ENCODE assay signal across 11 mouse cellular contexts in genomic region chr14:109214848-109215247, GRCm38 (mm10).
DNase-seq lines count a peak whose midpoint lies in the region; ATAC-seq and TF ChIP-seq lines count a peak whose summit lies in the region.
"Had no signal": no experiment of that assay in that cellular context is flagged by ENCODE, and none has a peak within 500 bp of the region (broad histone marks: within the 10 kb centered on the region; RNA-seq: fewer than 3 reads in every experiment).

No protein-coding gene starts in this region.

- no peak overlapping the region for H3K9ac ChIP-seq in lung, postnatal 0 days (replicated peaks; ENCODE audit: low read depth)
- H3K9ac ChIP-seq: heart, embryonic 13.5 days had no signal

- H3K27me3 ChIP-seq in lung, postnatal 0 days (replicated peaks; ENCODE audit: insufficient read depth, low read length), result no peaks in the 10 kb centered on the region
- H3K27me3 ChIP-seq in limb, embryonic 10.5 days (ENCODE audit: low read depth, poor library complexity, severe bottlenecking), result no peaks in the 10 kb centered on the region
- H3K27me3 ChIP-seq: heart, embryonic 13.5 days had no signal

- no peak for TF ChIP-seq CTCF in lung, postnatal 0 days (IDR thresholded peaks at IDR 0.05)

- no peak for TF ChIP-seq EP300 in lung, postnatal 0 days (IDR thresholded peaks at IDR 0.05)

- DNase-seq in frontal cortex, adult 2 months (ENCODE audit: extremely low spot score in 1 of 2, low spot score in 1 of 2), result peak; percentile 1 to 7
- no peak for DNase-seq in frontal cortex, postnatal 14 days (ENCODE audit: low spot score in 2 of 2)
- peak; percentile 2 to 21 for DNase-seq in lung, adult 18-20 months
- no peak for DNase-seq in lung, postnatal 0 days (ENCODE audit: low spot score)
- peak; percentile 91 for DNase-seq in Muller cell, postnatal 12 days (ENCODE audit: inconsistent ontology term)
- DNase-seq in layer of hippocampus, adult 8-10 months (ENCODE audit: low spot score in 2 of 2), result peak; percentile 9 to 28
- DNase-seq in testis, postnatal 10 days (ENCODE audit: low spot score), result no peak
- DNase-seq in limb, embryonic 10.5 days (ENCODE audit: low spot score), result no peak
- DNase-seq: B cell, adult 2 months; lung, postnatal 14 days had no signal

- WGBS in lung, postnatal 0 days, result 86% methylated on average over 8 of the region's 8 CpGs
- 91% methylated on average over 8 of the region's 8 CpGs for WGBS in limb, embryonic 10.5 days

- H3K4me1 ChIP-seq in lung, postnatal 0 days (ENCODE audit: insufficient read depth, low read depth, low read length), result no peaks in the 10 kb centered on the region
- no peaks in the 10 kb centered on the region for H3K4me1 ChIP-seq in limb, embryonic 10.5 days
- H3K4me1 ChIP-seq: heart, embryonic 13.5 days had no signal

- no peaks in the 10 kb centered on the region for H3K9me3 ChIP-seq in lung, postnatal 0 days (ENCODE audit: low read length)
- no peaks in the 10 kb centered on the region for H3K9me3 ChIP-seq in limb, embryonic 10.5 days (replicated peaks)
- H3K9me3 ChIP-seq: heart, embryonic 13.5 days had no signal

- H3K36me3 ChIP-seq in lung, postnatal 0 days (ENCODE audit: insufficient read depth, low read length), result no peaks in the 10 kb centered on the region
- no peaks in the 10 kb centered on the region for H3K36me3 ChIP-seq in limb, embryonic 10.5 days
- H3K36me3 ChIP-seq: heart, embryonic 13.5 days had no signal

- no peak overlapping the region for H3K4me2 ChIP-seq in lung, postnatal 0 days (replicated peaks; ENCODE audit: low read depth, low read length)
- H3K4me2 ChIP-seq: heart, embryonic 13.5 days had no signal

- H3K4me3 ChIP-seq in lung, postnatal 0 days (ENCODE audit: low read depth, low read length), result no peak overlapping the region
- no peak overlapping the region for H3K4me3 ChIP-seq in limb, embryonic 10.5 days
- H3K4me3 ChIP-seq: heart, embryonic 13.5 days had no signal

- H3K27ac ChIP-seq in lung, postnatal 0 days (ENCODE audit: low read length), result no peak overlapping the region
- no peak overlapping the region for H3K27ac ChIP-seq in limb, embryonic 10.5 days
- H3K27ac ChIP-seq: heart, embryonic 13.5 days had no signal

- no peak for ATAC-seq in lung, postnatal 0 days

Comparison
In these comparisons a context has a peak if more than half of its experiments do, and no peak if none do; other contexts are left out.
1. DNase-seq: peak in frontal cortex, adult 2 months (2 of 2), lung, adult 18-20 months (2 of 2), Muller cell, postnatal 12 days (single experiment) and layer of hippocampus, adult 8-10 months (2 of 2); none in frontal cortex, postnatal 14 days (0 of 2), lung, postnatal 0 days (single experiment), testis, postnatal 10 days (single experiment) and limb, embryonic 10.5 days (single experiment).